Mouse (Mus musculus): ENCODE measurements around the gene Rab3il1. TPM values are rescaled to one million over a fixed set of nuclear protein-coding genes. Genes with fewer than 3 reads are reported as not detected.

The Rab3il1 gene
- polyA plus RNA-seq (2015; fragmentation: Nextera tagmentation; extraction: Ambion mirVana), result 24.5 and 29.2 TPM in 2 replicates

GRCm38 (mm10) chr19:10001206-10001969 is at the start of gene Rab3il1, which contains the start of gene Best1:
Rab3il1 (plus strand) TSS chr19:10001669.
Best1 (minus strand) TSS chr19:10001633.
- WGBS, result 75% methylated on average over 7 of the region's 7 CpGs
- ATAC-seq (replicated peaks), result no peak

GRCm38 (mm10) chr19:9952390-9952789 is 49.1 kb upstream of the Rab3il1 start:
- H3K4me3 ChIP-seq, result no peak overlapping the region
- no peaks in the 10 kb centered on the region for H3K27me3 ChIP-seq (replicated peaks)
- no peaks in the 10 kb centered on the region for H3K9me3 ChIP-seq
- H3K4me2 ChIP-seq, result no peak overlapping the region
- ATAC-seq (replicated peaks), result no peak
- H3K36me3 ChIP-seq (replicated peaks), result no peaks in the 10 kb centered on the region
- no peak overlapping the region for H3K27ac ChIP-seq
- no peaks in the 10 kb centered on the region for H3K4me1 ChIP-seq
- H3K9ac ChIP-seq, result no peak overlapping the region
- 71% methylated on average over 3 of the region's 3 CpGs for WGBS

More at GRCm38 (mm10) chr19:10001206-10001969, at the start of gene Rab3il1, which contains the start of gene Best1:
- H3K9me3 ChIP-seq, result no peaks in the 10 kb centered on the region
- H3K36me3 ChIP-seq (replicated peaks), result no peaks in the 10 kb centered on the region
- H3K27me3 ChIP-seq (replicated peaks), result no peaks in the 10 kb centered on the region
- no peak within 1 kb of the TSS for H3K27ac ChIP-seq
- no peak within 1 kb of the TSS for H3K4me2 ChIP-seq
- H3K4me3 ChIP-seq, result no peak within 1 kb of the TSS
- no peak within 1 kb of the TSS for H3K9ac ChIP-seq
- H3K4me1 ChIP-seq, result no peaks in the 10 kb centered on the region

- no peak for ATAC-seq (replicated peaks)
- Histone ChIP-seq H3K9me3 (no peaks in the 10 kb centered on the region), H3K4me3 (no peak overlapping the region), H3K36me3 (replicated peaks) (no peaks in the 10 kb centered on the region), H3K27ac (no peak overlapping the region), H3K4me2 (no peak overlapping the region), H3K27me3 (replicated peaks) (no peaks in the 10 kb centered on the region), H3K9ac (no peak overlapping the region), H3K4me1 (no peaks in the 10 kb centered on the region)
- 85% methylated on average over 3 of the region's 3 CpGs for WGBS
These were observed 48.6 kb upstream of the Rab3il1 start for GRCm38 (mm10) chr19:9952912-9953311.

GRCm38 (mm10) chr19:9954055-9954810 is 47.2 kb upstream of the Rab3il1 start:
- 0 out of 2 replicates have a peak, but pooled peaks have one; percentile 39 for ATAC-seq (replicated peaks)
- Histone ChIP-seq H3K4me2 (no peak overlapping the region), H3K9me3 (no peaks in the 10 kb centered on the region), H3K36me3 (replicated peaks) (no peaks in the 10 kb centered on the region), H3K4me1 (no peaks in the 10 kb centered on the region), H3K9ac (no peak overlapping the region), H3K4me3 (no peak overlapping the region), H3K27me3 (replicated peaks) (no peaks in the 10 kb centered on the region), H3K27ac (peak overlapping the region; percentile 36; the same call in 1 of the 2 replicates)
- 45% methylated on average over 7 of the region's 7 CpGs for WGBS

GRCm38 (mm10) chr19:9954811-9955202 is 46.7 kb upstream of the Rab3il1 start:
- Histone ChIP-seq H3K4me1 (no peaks in the 10 kb centered on the region), H3K36me3 (replicated peaks) (no peaks in the 10 kb centered on the region), H3K4me3 (no peak overlapping the region), H3K4me2 (no peak overlapping the region), H3K27me3 (replicated peaks) (no peaks in the 10 kb centered on the region), H3K9ac (no peak overlapping the region), H3K9me3 (no peaks in the 10 kb centered on the region), H3K27ac (peak overlapping the region; percentile 36; the same call in 1 of the 2 replicates)
- ATAC-seq (replicated peaks), result no peak
- 55% methylated on average over 5 of the region's 5 CpGs for WGBS

GRCm38 (mm10) chr19:9955438-9955837 is 46.0 kb upstream of the Rab3il1 start:
- Histone ChIP-seq H3K4me2 (no peak overlapping the region), H3K4me3 (no peak overlapping the region), H3K36me3 (replicated peaks) (no peaks in the 10 kb centered on the region), H3K9me3 (no peaks in the 10 kb centered on the region), H3K9ac (no peak overlapping the region), H3K4me1 (no peaks in the 10 kb centered on the region), H3K27me3 (replicated peaks) (no peaks in the 10 kb centered on the region), H3K27ac (no peak overlapping the region)
- no peak for ATAC-seq (replicated peaks)
- WGBS, result 78% methylated on average over 1 of the region's 1 CpGs

- Histone ChIP-seq H3K4me3 (no peak overlapping the region), H3K27ac (no peak overlapping the region), H3K4me2 (no peak overlapping the region), H3K4me1 (no peaks in the 10 kb centered on the region), H3K9me3 (no peaks in the 10 kb centered on the region), H3K27me3 (replicated peaks) (no peaks in the 10 kb centered on the region), H3K36me3 (replicated peaks) (no peaks in the 10 kb centered on the region), H3K9ac (no peak overlapping the region)
- no peak for ATAC-seq (replicated peaks)
- 71% methylated on average over 4 of the region's 4 CpGs for WGBS
These were observed 44.7 kb upstream of the Rab3il1 start for GRCm38 (mm10) chr19:9956624-9957388.

- H3K4me2 ChIP-seq, result no peak overlapping the region
- H3K36me3 ChIP-seq (replicated peaks), result no peaks in the 10 kb centered on the region
- H3K27me3 ChIP-seq (replicated peaks), result no peaks in the 10 kb centered on the region
- no peak overlapping the region for H3K9ac ChIP-seq
- no peaks in the 10 kb centered on the region for H3K4me1 ChIP-seq
- no peak overlapping the region for H3K4me3 ChIP-seq
- H3K9me3 ChIP-seq, result no peaks in the 10 kb centered on the region
- WGBS, result 87% methylated on average over 5 of the region's 5 CpGs
- ATAC-seq (replicated peaks), result no peak
- no peak overlapping the region for H3K27ac ChIP-seq
These were observed 43.5 kb upstream of the Rab3il1 start for GRCm38 (mm10) chr19:9957965-9958364.

- Histone ChIP-seq H3K9ac (no peak overlapping the region), H3K4me3 (no peak overlapping the region), H3K9me3 (no peaks in the 10 kb centered on the region), H3K27me3 (replicated peaks) (no peaks in the 10 kb centered on the region), H3K4me1 (no peaks in the 10 kb centered on the region), H3K36me3 (replicated peaks) (no peaks in the 10 kb centered on the region), H3K4me2 (no peak overlapping the region), H3K27ac (no peak overlapping the region)
- no peak for ATAC-seq (replicated peaks)
- WGBS, result 74% methylated on average over 5 of the region's 5 CpGs
These were observed 40.7 kb upstream of the Rab3il1 start for GRCm38 (mm10) chr19:9960769-9961168.

GRCm38 (mm10) chr19:9964205-9964916 is 37.1 kb upstream of the Rab3il1 start:
- ATAC-seq (replicated peaks), result no peak

GRCm38 (mm10) chr19:9966096-9966867 is 35.2 kb upstream of the Rab3il1 start:
- H3K36me3 ChIP-seq (replicated peaks), result no peaks in the 10 kb centered on the region
- H3K27me3 ChIP-seq (replicated peaks), result no peaks in the 10 kb centered on the region
- no peak for ATAC-seq (replicated peaks)
- H3K9ac ChIP-seq, result no peak overlapping the region
- WGBS, result 77% methylated on average over 2 of the region's 2 CpGs
- no peak overlapping the region for H3K27ac ChIP-seq
- no peak overlapping the region for H3K4me3 ChIP-seq
- no peaks in the 10 kb centered on the region for H3K9me3 ChIP-seq
- no peaks in the 10 kb centered on the region for H3K4me1 ChIP-seq
- H3K4me2 ChIP-seq, result no peak overlapping the region

More at GRCm38 (mm10) chr19:9964205-9964916, 37.1 kb upstream of the Rab3il1 start:
- Histone ChIP-seq H3K9ac (no peak overlapping the region), H3K4me1 (no peaks in the 10 kb centered on the region), H3K27ac (no peak overlapping the region), H3K4me2 (no peak overlapping the region), H3K27me3 (replicated peaks) (no peaks in the 10 kb centered on the region), H3K9me3 (no peaks in the 10 kb centered on the region), H3K36me3 (replicated peaks) (no peaks in the 10 kb centered on the region), H3K4me3 (no peak overlapping the region)
- 28% methylated on average over 7 of the region's 7 CpGs for WGBS

Measured in midbrain, embryonic 15.5 days (tissue).